Mouse (Mus musculus): Measurements from ENCODE around the gene Blnk. TPM values are rescaled to one million over a fixed set of nuclear protein-coding genes. Genes with fewer than 3 reads are reported as not detected.

Blnk gene
- total and polyA plus RNA-seq, 2 experiments from 2014 or later, result 0.26 TPM; not detected in 1

DNA sequence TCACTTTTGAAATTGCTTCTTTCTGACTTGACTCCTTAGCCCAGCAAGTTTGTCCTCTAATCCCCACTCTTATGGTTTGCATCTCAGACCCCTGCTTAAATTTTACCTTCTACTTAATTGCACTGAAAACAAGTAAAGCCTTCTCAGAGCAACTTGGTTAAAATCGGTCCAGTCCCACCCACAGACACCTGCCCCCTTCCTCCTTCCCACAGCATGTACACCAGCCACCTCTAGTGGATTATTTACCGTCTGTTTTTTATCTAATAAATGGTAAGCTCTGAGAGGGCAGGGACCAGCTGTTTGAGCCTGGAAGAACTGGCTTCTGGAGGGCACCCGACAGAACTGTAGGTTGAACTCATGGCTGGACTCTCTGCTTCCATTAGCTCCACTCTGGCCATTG lies 26.2 kb upstream of the Blnk start:
- Histone ChIP-seq H3K27ac (ENCODE audit: low read depth) (no peak overlapping the region; the same call in 1 of the 2 replicates), H3K36me3 (replicated peaks; ENCODE audit: control insufficient read depth, insufficient read depth, low read length) (no peaks in the 10 kb centered on the region), H3K27me3 (ENCODE audit: control insufficient read depth, insufficient read depth, low read length) (peaks cover 6% of the 10 kb centered on the region; the same call in 1 of the 2 replicates), H3K9ac (replicated peaks; ENCODE audit: low read depth, low read length) (no peak overlapping the region), H3K4me1 (ENCODE audit: control insufficient read depth, insufficient read depth) (no peaks in the 10 kb centered on the region), H3K4me3 (ENCODE audit: low read depth, low read length) (no peak overlapping the region), H3K4me2 (ENCODE audit: low read depth, low read length) (no peak overlapping the region), H3K9me3 (replicated peaks; ENCODE audit: control insufficient read depth, low read length) (no peaks in the 10 kb centered on the region)
- no peak for ATAC-seq (ENCODE audit: insufficient read depth, low read depth)
- DNase-seq (ENCODE audit: low spot score), result no peak
- 63% methylated on average over 3 of the region's 3 CpGs for WGBS
- TF ChIP-seq CTCF (IDR thresholded peaks at IDR 0.05; ENCODE audit: low read depth), result no peak
- no peak for TF ChIP-seq EP300 (IDR thresholded peaks at IDR 0.05; ENCODE audit: low read depth)

DNA sequence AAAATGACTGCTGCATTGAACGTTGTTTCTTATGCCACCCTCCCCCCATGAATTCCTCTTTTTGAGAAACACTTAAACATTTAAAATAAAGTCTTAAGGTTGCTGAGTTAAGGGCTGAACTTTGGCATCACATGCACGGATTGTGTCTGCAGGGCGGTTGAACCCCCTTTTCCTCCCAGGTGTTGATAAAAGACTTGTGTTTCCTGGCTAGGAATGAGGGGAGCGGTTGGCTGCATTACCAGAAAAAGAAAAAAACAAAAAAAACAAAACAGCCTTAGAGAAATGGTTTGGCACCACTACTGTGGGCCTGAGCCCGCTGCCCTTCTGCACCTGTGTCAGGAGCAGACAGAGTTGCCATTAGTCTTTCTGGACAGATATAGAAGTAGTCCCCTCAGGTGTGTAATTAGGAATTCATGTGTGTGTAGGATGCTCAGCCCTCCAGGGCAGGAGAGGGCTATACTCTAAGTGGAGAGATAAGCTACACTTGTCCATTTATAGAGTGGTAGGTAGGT lies 24.9 kb upstream of the Blnk start:
- TF ChIP-seq EP300 (IDR thresholded peaks at IDR 0.05; ENCODE audit: low read depth) (no peak), CTCF (IDR thresholded peaks at IDR 0.05; ENCODE audit: low read depth) (no peak)
- no peak overlapping the region for H3K4me2 ChIP-seq (ENCODE audit: low read depth, low read length)
- ATAC-seq (ENCODE audit: insufficient read depth, low read depth), result no peak

DNA sequence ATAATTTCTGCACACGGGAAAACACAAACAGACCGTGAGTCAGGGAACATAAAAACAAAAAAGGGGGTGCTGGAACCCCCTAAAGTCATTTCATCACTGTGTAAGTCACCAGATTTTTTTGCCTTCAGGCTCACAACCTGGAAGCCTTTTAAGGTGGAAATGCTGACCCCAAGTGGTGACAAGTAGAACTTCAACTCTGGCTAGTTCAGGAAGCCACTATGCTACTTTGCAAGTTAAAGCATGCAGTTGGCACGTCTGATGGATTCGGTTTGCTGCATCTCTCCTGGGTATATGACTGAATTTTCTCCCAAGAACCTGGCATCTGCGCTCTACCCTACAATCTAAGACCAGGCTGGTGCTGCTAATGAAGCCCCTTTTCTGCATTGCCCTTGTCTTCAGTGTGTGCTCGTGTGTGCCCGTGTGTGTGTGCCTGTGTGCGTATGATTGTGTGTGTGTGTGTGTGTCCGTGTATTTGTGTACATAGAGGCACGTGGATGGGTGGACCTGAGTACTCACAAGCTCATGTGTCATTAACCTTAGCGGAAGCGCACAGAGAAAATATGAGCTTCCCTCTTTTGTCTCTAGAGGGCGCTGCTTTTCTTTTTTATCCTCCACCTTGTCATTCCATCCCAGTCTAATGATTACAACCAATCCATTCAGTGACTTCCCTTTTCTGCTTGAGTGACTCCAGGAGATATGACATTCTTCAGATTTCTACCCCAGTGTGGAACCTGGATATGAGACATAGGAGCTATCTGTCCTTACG lies 21.8 kb upstream of the Blnk start:
- Histone ChIP-seq H3K9me3 (replicated peaks; ENCODE audit: control insufficient read depth, low read length) (no peaks in the 10 kb centered on the region), H3K27me3 (ENCODE audit: control insufficient read depth, insufficient read depth, low read length) (peaks cover 10% of the 10 kb centered on the region; the same call in 1 of the 2 replicates), H3K4me3 (ENCODE audit: low read depth, low read length) (no peak overlapping the region), H3K9ac (replicated peaks; ENCODE audit: low read depth, low read length) (no peak overlapping the region), H3K36me3 (replicated peaks; ENCODE audit: control insufficient read depth, insufficient read depth, low read length) (no peaks in the 10 kb centered on the region), H3K4me2 (ENCODE audit: low read depth, low read length) (peak overlapping the region; percentile 45; the same call in 1 of the 2 replicates), H3K27ac (ENCODE audit: low read depth) (no peak overlapping the region), H3K4me1 (ENCODE audit: control insufficient read depth, insufficient read depth) (no peaks in the 10 kb centered on the region)
- peak; percentile 30; the same call in 1 of the 2 replicates for ATAC-seq (ENCODE audit: insufficient read depth, low read depth)
- TF ChIP-seq EP300 (IDR thresholded peaks at IDR 0.05; ENCODE audit: low read depth) (no peak), CTCF (IDR thresholded peaks at IDR 0.05; ENCODE audit: low read depth) (peak; percentile 69)
- WGBS, result 15% methylated on average over 14 of the region's 14 CpGs
- DNase-seq (ENCODE audit: low spot score), result peak; percentile 73

More for the DNA sequence above, 24.9 kb upstream of the Blnk start:
- Histone ChIP-seq H3K9ac (replicated peaks; ENCODE audit: low read depth, low read length) (no peak overlapping the region), H3K27me3 (ENCODE audit: control insufficient read depth, insufficient read depth, low read length) (peaks cover 6% of the 10 kb centered on the region; the same call in 1 of the 2 replicates), H3K4me1 (ENCODE audit: control insufficient read depth, insufficient read depth) (no peaks in the 10 kb centered on the region), H3K27ac (ENCODE audit: low read depth) (no peak overlapping the region), H3K36me3 (replicated peaks; ENCODE audit: control insufficient read depth, insufficient read depth, low read length) (no peaks in the 10 kb centered on the region), H3K9me3 (replicated peaks; ENCODE audit: control insufficient read depth, low read length) (no peaks in the 10 kb centered on the region), H3K4me3 (ENCODE audit: low read depth, low read length) (no peak overlapping the region)
- no peak for DNase-seq (ENCODE audit: low spot score)
- 53% methylated on average over 5 of the region's 5 CpGs for WGBS

DNA sequence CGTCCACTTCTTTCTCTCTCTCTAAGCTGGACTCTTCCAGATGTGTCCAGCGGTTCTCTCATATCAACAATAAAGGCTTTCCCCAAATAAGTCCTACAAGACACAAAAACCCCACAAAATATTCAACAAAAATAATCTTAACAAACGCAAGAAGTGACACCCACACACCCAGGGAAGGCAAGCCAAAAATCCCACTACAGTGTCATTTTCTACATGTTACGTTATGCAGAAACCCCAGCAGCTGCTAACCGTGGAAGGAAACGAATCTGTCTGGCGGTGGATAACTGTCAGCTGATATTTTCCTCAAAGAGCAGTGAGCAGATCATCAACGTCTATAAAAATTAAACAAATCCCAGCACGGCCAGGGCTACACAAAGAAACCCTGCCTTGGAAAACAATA lies 19.7 kb upstream of the Blnk start:
- H3K4me3 ChIP-seq (ENCODE audit: low read depth, low read length), result no peak overlapping the region
- no peak overlapping the region for H3K27ac ChIP-seq (ENCODE audit: low read depth)
- ATAC-seq (ENCODE audit: insufficient read depth, low read depth) (no peak), DNase-seq (ENCODE audit: low spot score) (no peak)
- peaks cover 10% of the 10 kb centered on the region; the same call in 1 of the 2 replicates for H3K27me3 ChIP-seq (ENCODE audit: control insufficient read depth, insufficient read depth, low read length)
- no peaks in the 10 kb centered on the region for H3K36me3 ChIP-seq (replicated peaks; ENCODE audit: control insufficient read depth, insufficient read depth, low read length)
- no peak overlapping the region for H3K4me2 ChIP-seq (ENCODE audit: low read depth, low read length)
- 0 out of 2 replicates have a peak, but pooled peaks cover 2% of the 10 kb centered on the region for H3K9me3 ChIP-seq (replicated peaks; ENCODE audit: control insufficient read depth, low read length)
- no peak for TF ChIP-seq EP300 (IDR thresholded peaks at IDR 0.05; ENCODE audit: low read depth)
- no peak for TF ChIP-seq CTCF (IDR thresholded peaks at IDR 0.05; ENCODE audit: low read depth)
- 14% methylated on average over 9 of the region's 9 CpGs for WGBS
- H3K4me1 ChIP-seq (ENCODE audit: control insufficient read depth, insufficient read depth), result no peaks in the 10 kb centered on the region
- no peak overlapping the region for H3K9ac ChIP-seq (replicated peaks; ENCODE audit: low read depth, low read length)

DNA sequence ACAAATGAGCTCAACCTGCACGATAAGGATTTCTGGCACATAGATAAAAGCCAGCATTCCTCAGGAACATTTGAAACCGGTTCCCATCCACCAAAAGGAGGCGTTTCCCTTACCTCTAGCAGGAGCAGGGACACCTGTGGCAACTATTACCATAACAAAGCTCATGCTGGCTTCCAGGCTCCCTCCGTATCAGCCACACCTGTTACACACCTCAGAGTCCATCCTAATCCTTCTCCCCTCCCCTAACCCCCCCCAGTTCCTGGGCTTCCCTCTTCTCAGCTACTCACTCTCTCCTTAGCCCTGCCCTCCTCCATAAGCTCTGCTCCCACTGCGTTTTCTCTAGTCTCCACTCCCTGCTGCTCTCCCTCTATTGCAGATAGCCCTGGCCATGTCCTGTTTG lies 19.3 kb upstream of the Blnk start:
- H3K27ac ChIP-seq (ENCODE audit: low read depth), result no peak overlapping the region
- no peak for ATAC-seq (ENCODE audit: insufficient read depth, low read depth)
- 3% methylated on average over 5 of the region's 5 CpGs for WGBS

More for the DNA sequence above, 19.3 kb upstream of the Blnk start:
- Histone ChIP-seq H3K27me3 (ENCODE audit: control insufficient read depth, insufficient read depth, low read length) (peaks cover 10% of the 10 kb centered on the region; the same call in 1 of the 2 replicates), H3K9ac (replicated peaks; ENCODE audit: low read depth, low read length) (no peak overlapping the region), H3K4me3 (ENCODE audit: low read depth, low read length) (no peak overlapping the region), H3K4me1 (ENCODE audit: control insufficient read depth, insufficient read depth) (no peaks in the 10 kb centered on the region), H3K36me3 (replicated peaks; ENCODE audit: control insufficient read depth, insufficient read depth, low read length) (no peaks in the 10 kb centered on the region), H3K4me2 (ENCODE audit: low read depth, low read length) (no peak overlapping the region), H3K9me3 (replicated peaks; ENCODE audit: control insufficient read depth, low read length) (0 out of 2 replicates have a peak, but pooled peaks cover 3% of the 10 kb centered on the region)
- no peak for TF ChIP-seq EP300 (IDR thresholded peaks at IDR 0.05; ENCODE audit: low read depth)
- TF ChIP-seq CTCF (IDR thresholded peaks at IDR 0.05; ENCODE audit: low read depth), result no peak
- no peak for DNase-seq (ENCODE audit: low spot score)
